Mouse (Mus musculus) gonadal fat pad, adult 2 months (tissue): ENCODE data around the gene Il17ra. TPM values are rescaled to one million over a fixed set of nuclear protein-coding genes. Genes with fewer than 3 reads are reported as not detected.

ENCODE experiments used
- DNase-seq: peaks from one replicate; pipeline ENCODE4 v3.0.0-alpha.2; 2012; ENCODE audit warnings: low read depth
- polyA plus RNA-seq: library from polyadenylated mRNA; depleted of rRNA; stranded (reverse); fragments of >200 nt; gene quantifications from 2 replicates; pipeline ENCODE4 v1.2.3, GENCODE M21; 2012

Gene Il17ra
- polyA plus RNA-seq, 1 experiment = 13.9 TPM

- DNase-seq = no peak
Observed at GRCm38 (mm10) chr6:120471991-120472441, 9.0 kb downstream of the Il17ra start.

GRCm38 (mm10) chr6:120472455-120473140 lies 9.6 kb downstream of the Il17ra start:
- no peak for DNase-seq

- DNase-seq = no peak
Observed at GRCm38 (mm10) chr6:120473427-120473826, 10.4 kb downstream of the Il17ra start.

- DNase-seq = no peak
Observed at GRCm38 (mm10) chr6:120475288-120475687, 12.2 kb downstream of the Il17ra start.

GRCm38 (mm10) chr6:120479302-120479701 lies 16.3 kb downstream of the Il17ra start:
- DNase-seq = no peak

GRCm38 (mm10) chr6:120480361-120480760 lies 17.3 kb downstream of the Il17ra start:
- DNase-seq = no peak

- DNase-seq = no peak
Observed at GRCm38 (mm10) chr6:120481538-120481937, 18.5 kb downstream of the Il17ra start.

- no peak for DNase-seq
Observed at GRCm38 (mm10) chr6:120482021-120482420, 19.0 kb downstream of the Il17ra start.

- no peak for DNase-seq
Observed at GRCm38 (mm10) chr6:120482756-120483155, 19.7 kb downstream of the Il17ra start.

- DNase-seq = peak; percentile 16
Observed at GRCm38 (mm10) chr6:120483211-120483626, 20.2 kb downstream of the Il17ra start.

GRCm38 (mm10) chr6:120485038-120485437 lies 22.0 kb downstream of the Il17ra start:
- DNase-seq = no peak

GRCm38 (mm10) chr6:120486051-120486510 lies 23.0 kb downstream of the Il17ra start:
- no peak for DNase-seq

- no peak for DNase-seq
Observed at GRCm38 (mm10) chr6:120488647-120489046, 25.6 kb downstream of the Il17ra start.

- DNase-seq = no peak
Observed at GRCm38 (mm10) chr6:120489461-120489860, 26.4 kb downstream of the Il17ra start.

GRCm38 (mm10) chr6:120491064-120491463 lies 28.0 kb downstream of the Il17ra start:
- DNase-seq = no peak

- DNase-seq = no peak
Observed at GRCm38 (mm10) chr6:120491862-120492498, 28.9 kb downstream of the Il17ra start.

- no peak for DNase-seq
Observed at GRCm38 (mm10) chr6:120492499-120493373, 29.7 kb downstream of the Il17ra start.

- DNase-seq = no peak
Observed at GRCm38 (mm10) chr6:120493374-120494181, 30.5 kb downstream of the Il17ra start, which contains the start of gene Tmem121b. TSS of gene Tmem121b (minus strand) at chr6:120493807.

GRCm38 (mm10) chr6:120496544-120496943 lies 33.5 kb downstream of the Il17ra start:
- DNase-seq = no peak

GRCm38 (mm10) chr6:120504051-120504450 lies 41.0 kb downstream of the Il17ra start:
- no peak for DNase-seq

- no peak for DNase-seq
Observed at GRCm38 (mm10) chr6:120505531-120505930, 42.5 kb downstream of the Il17ra start.
